Comparison of ENCODE assay signal across 17 mouse cellular contexts in the genomic region with DNA sequence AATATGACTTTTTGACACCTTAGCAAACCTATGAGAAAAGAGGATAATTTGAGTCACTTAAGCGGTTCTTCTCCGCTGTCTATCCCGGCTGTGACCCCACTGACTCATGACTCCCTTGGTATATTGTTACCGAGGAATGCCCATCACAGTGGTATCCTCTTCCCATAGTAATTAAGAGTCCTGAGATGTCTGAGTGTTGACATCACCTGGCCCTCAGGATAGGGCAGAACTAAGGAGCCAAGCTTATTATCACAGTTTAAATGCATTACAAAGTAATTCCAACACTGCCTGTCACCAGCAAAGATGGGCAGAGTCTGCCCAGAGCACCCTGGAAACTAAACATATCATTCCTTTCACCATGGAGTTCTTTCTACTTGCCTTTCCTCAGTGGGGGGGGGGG.
"Had no signal": no experiment of that assay in that cellular context is flagged by ENCODE, and none has a peak within 500 bp of the region (broad histone marks: within the 10 kb centered on the region; RNA-seq: fewer than 3 reads in every experiment).

No protein-coding gene starts in this region.

- H3K4me3 ChIP-seq: lung, embryonic 15.5 days; megakaryocyte, embryonic 14.5 days; midbrain, embryonic 13.5 days; midbrain, embryonic 15.5 days; neural tube, embryonic 12.5 days had no signal

- ATAC-seq: liver, postnatal 0 days; lung, postnatal 0 days; midbrain, embryonic 13.5 days; midbrain, embryonic 15.5 days had no signal

- H3K27ac ChIP-seq: lung, embryonic 15.5 days; macrophage; midbrain, embryonic 13.5 days; midbrain, embryonic 15.5 days; neural tube, embryonic 12.5 days had no signal

- H3K9me3 ChIP-seq: lung, embryonic 15.5 days; megakaryocyte, embryonic 14.5 days; midbrain, embryonic 13.5 days; midbrain, embryonic 15.5 days; neural tube, embryonic 12.5 days had no signal

- H3K4me2 ChIP-seq: lung, embryonic 15.5 days; midbrain, embryonic 13.5 days; midbrain, embryonic 15.5 days; neural tube, embryonic 12.5 days had no signal

- H3K36me3 ChIP-seq: lung, embryonic 15.5 days; midbrain, embryonic 13.5 days; midbrain, embryonic 15.5 days; neural tube, embryonic 12.5 days had no signal

- H3K9ac ChIP-seq: liver, postnatal 0 days; lung, embryonic 15.5 days; midbrain, embryonic 13.5 days; midbrain, embryonic 15.5 days; neural tube, embryonic 12.5 days had no signal

- H3K27me3 ChIP-seq: lung, embryonic 15.5 days; megakaryocyte, embryonic 14.5 days; midbrain, embryonic 13.5 days; midbrain, embryonic 15.5 days; neural tube, embryonic 12.5 days had no signal

- DNase-seq: liver, postnatal 0 days; lung, adult 2 months; lung, postnatal 14 days; lung, postnatal 36 days; right cerebral cortex, postnatal 14 days; right cerebral cortex, postnatal 4 days; spleen, adult 18-20 months; thymus, adult 18-20 months; thymus, postnatal 14 days; thymus, postnatal 36 days had no signal

- H3K4me1 ChIP-seq: lung, embryonic 15.5 days; midbrain, embryonic 13.5 days; midbrain, embryonic 15.5 days; neural tube, embryonic 12.5 days had no signal
